Mouse (Mus musculus) heart, postnatal 0 days (tissue): Measurements from ENCODE around the gene Bcorl1.

Experiments
- CTCF ChIP-seq: IDR thresholded peaks from 2 replicates; pipeline ENCODE4 v1.5.1; 2016; ENCODE audit warnings: antibody characterized with exemption, control low read depth, low read depth
- EP300 ChIP-seq: IDR thresholded peaks from 2 replicates; pipeline ENCODE4 v1.6.1; 2016; ENCODE audit warnings: antibody characterized with exemption, low read depth

DNA sequence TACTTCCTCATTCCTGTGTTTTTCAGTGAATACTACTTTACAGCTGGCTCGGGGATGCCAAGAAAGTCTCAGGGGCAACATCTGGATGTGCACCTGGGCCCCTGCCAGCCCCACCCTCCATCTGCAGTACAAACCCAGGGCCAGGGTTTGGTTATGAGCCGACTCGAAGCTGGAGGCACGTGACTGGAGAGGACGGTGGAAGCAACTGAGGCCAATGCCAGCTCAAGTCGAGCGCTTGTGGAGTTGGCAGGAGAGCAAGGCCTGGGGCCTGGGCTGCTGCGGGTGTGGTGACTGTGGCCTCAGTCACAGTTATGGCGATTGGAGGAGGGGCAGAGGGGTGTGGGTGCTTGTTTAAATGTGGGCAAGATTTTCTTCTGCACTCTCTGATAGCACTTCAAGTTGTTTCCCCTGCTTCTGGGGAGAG, 94.3 kb downstream of the Bcorl1 start:
- no peak for TF ChIP-seq EP300
- TF ChIP-seq CTCF, result no peak
